Mouse (Mus musculus): ENCODE data around the gene Pdp2.
"Not testable (repeated sequence)": the region's sequence is repeated elsewhere in the genome, so short reads cannot be mapped to it uniquely, and the experiment has no call there.

Pdp2 gene

DNA sequence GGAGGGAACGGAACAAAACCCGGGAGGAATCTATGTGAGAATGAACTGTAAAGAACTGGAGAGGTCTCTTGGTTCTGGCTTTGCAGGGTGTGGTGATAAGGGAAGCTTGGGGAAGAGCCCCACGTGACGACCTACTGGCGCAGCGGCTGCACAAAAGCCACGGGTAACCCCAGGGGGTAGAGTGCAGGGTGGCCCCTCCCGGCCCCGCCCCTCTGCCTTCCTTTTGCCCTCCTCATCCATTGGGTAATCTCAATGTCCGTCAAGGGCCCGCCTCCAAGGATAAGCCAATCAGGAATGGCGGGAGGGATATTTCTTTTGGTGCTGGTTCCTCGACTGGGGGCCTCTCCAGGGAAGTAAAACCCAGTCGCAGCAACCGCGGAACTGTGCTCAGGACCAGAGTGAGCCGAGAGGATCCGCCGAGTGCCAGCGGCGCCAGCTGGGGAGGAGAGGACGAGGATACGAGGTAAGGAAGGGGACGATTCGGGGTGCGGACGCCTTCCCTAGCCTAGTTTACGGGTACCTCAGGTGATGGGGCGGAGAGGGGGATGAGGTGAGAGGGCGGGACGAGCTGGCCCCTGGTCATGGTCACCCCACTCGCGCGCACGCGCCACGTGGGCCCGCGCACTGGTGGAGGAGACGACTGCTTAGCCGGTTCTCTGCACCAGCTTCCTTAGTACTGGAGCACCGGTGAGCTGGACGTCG lies at the start of gene Pdp2:
TSS of gene Pdp2 (plus strand) at position 319 of the 702 bp plus-strand sequence.
- DNase-seq = peak; percentile 97

GRCm38 (mm10) chr8:104541515-104541880 lies 49.8 kb upstream of the Pdp2 start:
- DNase-seq = no peak

GRCm38 (mm10) chr8:104542160-104542559 lies 49.1 kb upstream of the Pdp2 start:
- DNase-seq = no peak

DNA sequence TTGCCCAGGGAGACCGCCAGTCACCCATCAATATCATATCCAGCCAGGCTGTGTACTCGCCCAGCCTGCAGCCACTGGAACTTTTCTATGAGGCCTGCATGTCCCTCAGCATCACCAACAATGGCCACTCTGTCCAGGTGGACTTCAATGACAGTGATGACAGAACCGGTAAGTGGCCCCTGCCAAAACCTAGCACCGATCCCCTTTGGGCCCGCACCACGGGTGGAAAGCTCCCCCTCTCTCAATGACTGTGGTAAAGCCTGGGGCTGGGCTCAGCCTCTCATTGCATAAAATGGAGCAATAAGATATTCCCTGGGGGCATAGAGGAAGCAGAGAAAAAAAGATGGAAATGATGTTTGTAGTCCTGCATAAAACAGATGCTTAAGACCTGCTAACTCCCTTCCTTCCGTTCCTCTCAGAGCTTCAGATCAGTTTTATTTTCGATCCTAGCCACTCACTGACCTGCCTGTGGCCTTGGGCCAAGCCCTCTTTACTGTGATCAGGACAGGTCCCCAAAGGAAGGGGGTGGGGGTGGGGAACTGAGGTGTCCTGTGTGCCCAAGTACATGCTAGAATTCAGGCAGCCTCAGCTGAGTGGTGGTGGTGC lies 47.7 kb upstream of the Pdp2 start:
- no peak for DNase-seq

GRCm38 (mm10) chr8:104555191-104555590 lies 36.1 kb upstream of the Pdp2 start:
- DNase-seq = no peak

- DNase-seq = no peak
These were observed 34.0 kb upstream of the Pdp2 start for GRCm38 (mm10) chr8:104557226-104557625.

DNA sequence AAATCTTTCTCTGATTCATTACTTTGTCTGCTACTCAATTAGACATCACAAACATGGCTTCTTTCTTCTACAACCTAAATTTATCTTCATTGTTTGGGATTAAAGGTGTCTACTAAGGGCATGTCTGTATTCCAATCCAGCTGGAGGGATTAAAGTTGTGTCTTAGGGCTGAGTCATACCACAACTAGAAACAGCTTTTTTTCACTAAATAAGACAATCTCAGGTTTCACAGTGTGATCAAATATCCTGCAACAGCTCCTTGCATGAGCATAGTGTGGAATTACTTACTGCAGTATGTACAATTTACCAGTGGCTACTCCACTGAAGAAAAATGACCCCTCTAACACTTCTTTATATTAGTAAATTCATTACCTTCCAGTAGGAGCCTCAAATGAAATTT lies 30.5 kb upstream of the Pdp2 start:
- no peak for DNase-seq

DNA sequence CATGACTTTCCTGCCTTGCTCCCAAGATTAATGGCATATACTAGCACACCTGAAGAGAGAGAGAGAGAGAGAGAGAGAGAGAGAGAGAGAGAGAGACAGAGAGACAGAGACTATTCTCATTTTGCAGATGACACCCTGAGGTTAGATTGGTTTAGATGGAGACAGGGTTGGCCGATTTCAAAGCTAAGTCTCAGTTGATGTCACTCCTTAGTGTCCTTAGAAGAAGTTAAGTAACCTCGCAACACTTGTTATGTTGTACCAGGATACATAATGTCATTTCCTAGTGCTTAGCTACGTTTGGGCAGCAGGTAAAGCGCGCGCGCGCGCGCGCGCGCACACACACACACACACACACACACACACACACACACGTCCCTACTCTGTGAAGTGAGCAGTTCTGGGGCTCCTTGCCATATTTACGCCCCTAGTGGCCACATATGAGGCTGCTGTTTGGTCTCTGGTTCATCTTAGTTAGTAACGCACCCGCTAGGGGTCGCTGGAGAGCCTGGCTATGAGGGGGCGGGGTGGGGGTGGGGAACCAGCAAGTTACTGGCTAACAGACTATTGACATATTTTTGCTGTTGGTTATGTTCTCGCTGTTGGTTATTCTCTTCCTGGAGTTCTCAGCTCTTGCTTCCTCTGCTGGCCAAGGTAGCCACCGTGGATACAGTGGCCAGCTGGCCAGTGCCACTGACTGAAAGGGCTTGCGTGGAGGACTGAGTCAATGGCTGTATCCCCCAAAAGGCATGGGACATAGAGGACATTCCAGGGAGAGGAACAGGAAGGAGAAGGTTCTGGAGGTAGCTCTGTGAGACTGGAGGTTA lies 26.4 kb upstream of the Pdp2 start:
- peak; percentile 96 to 97 for DNase-seq

GRCm38 (mm10) chr8:104565457-104565798 lies 25.8 kb upstream of the Pdp2 start:
- DNase-seq = peak in 1 of 2 experiments; percentile 20

- no peak for DNase-seq
These were observed 21.7 kb upstream of the Pdp2 start for GRCm38 (mm10) chr8:104569559-104569958.

DNA sequence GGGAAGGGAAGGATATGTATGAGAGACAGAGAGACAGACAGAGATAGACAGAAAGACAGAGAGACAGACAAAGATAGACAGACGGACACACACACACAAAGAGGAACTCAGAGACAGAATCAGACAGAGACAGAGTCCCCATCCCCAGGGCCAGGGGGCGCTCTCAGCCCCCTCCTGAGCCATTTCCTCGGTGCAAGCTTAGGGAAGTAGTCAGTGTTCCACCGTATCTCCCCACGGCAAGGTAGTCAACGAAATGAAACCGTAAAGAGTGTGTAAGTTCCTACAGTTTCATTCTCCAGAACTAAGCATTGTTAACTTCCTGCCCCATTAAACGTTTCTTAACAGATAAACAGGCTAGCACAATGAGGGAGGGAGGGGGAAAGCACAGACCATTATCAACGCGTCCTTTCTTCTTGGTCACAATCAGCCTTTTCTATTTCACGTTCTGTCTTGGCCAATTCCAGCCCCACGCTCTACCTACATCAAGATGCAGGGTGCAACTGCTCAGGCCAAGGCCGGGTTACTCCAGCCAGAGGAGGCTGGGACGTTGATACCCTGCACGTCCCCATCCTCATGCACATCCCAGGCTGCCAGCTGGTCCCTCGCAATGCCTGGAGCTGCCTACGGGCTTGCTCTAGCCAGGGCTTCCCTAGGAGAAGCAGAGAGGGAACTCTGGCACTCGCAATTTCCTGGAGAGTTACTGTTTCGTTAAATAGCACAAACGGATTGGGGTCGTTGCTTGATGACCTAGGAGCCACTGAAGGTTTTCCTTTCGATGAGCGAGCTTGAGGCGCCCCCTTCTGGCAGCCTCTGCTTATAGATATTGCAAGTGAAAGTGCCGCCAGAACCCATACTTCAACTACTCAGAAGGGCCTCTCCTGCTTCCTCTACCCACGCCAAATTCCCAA lies 20.6 kb upstream of the Pdp2 start:
- DNase-seq = peak; percentile 94 to 95

GRCm38 (mm10) chr8:104576820-104577219 lies 14.4 kb upstream of the Pdp2 start:
- DNase-seq = no peak

DNA sequence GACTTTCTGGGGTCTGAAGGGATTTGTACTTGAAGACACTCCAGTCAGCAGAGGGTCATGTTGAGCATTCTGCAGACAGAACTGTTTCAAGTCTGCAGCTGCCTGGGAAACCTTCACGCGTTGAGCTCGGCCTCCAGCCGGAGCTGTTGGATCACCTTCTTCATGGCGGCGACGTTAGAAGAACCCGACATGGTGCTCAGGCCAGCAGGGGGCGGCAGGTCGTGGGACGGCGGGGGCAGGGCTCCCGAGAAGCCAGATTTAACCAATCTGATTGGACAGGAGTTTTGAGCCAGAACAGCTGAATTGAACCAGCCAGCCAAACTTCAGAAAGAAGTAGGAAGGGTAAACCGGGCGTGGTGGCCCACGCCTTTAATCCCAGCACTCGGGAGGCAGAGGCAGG lies 13.6 kb upstream of the Pdp2 start:
- DNase-seq = not testable (repeated sequence)

GRCm38 (mm10) chr8:104584522-104584921 lies 6.7 kb upstream of the Pdp2 start:
- DNase-seq = no peak

DNA sequence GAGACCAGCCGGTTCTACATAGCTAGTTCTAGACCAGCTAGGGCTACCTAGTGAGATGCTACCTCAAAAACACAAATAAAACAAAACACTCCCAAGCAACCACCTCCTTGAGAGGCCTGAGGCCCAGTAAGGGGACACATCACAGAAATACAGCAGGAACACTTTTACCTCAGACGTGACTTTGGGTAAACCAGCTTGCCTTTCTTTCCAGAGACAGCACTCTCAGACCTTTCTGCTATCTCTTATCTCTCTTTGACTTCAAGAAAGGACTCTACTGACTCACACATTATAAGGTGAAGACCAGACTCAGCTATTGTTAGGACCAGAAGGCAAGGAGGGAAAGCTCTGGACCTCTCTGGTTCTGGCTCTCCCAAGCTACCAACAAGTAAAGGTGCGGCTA lies 967 bp upstream of the Pdp2 start:
- DNase-seq = no peak

DNA sequence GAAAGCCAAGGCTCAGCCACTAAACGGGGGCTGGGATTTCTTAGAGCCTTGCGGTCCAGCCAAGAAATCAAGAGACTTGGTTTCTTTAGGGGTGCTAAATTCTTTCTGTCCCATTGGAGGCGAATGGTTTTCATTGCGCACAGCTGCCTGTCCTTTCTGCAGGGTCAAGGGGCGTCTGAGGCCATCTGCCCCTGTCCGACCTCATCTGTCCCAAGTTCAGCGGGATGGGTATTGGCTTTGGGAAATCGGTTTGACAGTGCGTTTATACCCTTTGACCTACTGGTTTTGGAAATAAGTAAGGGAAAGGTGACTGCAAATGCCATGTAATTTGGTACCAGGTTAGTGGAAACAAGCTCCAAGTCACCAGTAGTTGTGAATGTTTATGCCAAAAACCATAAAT lies 605 bp downstream of the Pdp2 start:
- DNase-seq = no peak

GRCm38 (mm10) chr8:104592566-104592965 lies 1.3 kb downstream of the Pdp2 start:
- DNase-seq = no peak

DNA sequence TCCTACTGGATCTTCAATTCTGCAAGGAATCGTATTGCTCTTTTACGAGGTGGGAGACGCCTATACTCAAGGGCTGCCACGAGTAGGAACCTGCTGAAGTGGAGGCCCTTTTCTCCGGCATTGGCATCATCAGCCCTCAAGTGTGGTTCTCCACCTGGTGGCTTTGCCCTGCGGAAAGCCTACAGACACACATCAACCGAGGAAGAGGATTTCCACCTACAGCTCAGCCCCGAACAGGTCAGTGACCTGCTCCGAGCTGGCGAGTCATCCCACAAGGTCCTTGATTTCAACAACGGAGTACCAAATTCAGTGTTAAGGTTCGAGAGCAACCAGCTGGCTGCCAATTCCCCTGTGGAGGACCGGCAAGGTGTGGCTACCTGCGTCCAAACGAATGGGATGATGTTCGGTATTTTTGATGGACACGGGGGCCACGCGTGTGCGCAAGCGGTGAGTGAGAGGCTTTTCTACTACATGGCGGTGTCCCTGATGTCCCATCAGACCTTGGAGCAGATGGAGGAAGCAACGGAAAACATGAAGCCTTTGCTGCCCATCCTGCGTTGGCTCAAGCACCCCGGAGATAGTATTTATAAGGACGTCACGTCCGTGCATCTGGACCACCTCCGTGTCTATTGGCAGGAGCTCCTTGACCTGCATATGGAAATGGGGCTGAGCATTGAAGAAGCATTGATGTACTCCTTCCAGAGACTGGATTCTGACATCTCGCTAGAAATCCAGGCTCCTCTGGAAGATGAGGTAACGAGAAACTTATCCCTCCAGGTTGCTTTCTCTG lies 2.5 kb downstream of the Pdp2 start:
- DNase-seq = no peak

DNA sequence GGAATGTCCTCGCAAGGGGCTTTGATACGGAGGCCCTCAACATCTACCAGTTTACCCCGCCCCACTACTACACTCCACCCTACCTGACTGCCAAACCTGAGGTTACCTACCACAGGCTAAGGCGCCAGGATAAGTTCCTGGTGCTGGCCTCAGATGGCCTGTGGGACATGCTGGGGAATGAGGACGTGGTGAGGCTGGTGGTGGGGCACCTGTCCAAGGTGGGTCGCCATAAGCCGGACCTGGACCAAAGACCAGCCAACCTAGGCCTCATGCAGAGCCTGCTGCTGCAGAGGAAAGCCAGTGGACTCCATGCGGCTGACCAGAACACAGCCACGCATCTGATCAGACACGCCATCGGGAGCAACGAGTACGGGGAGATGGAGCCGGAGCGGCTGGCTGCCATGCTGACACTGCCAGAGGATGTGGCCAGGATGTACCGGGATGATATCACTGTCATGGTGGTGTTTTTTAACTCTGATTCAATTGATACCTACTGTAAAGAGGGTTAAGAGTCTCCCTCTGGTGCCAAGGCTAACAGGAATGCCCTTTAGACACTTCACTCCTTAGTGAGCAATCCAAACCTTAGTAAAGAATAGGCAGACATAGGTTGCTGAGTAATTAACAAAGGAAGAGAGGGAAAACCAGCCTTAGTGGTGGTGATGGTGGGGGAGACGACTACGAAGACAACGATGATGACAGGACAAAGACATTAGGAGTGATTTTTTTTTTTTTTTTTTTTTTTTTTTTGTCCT lies 3.5 kb downstream of the Pdp2 start:
- DNase-seq = no peak

DNA sequence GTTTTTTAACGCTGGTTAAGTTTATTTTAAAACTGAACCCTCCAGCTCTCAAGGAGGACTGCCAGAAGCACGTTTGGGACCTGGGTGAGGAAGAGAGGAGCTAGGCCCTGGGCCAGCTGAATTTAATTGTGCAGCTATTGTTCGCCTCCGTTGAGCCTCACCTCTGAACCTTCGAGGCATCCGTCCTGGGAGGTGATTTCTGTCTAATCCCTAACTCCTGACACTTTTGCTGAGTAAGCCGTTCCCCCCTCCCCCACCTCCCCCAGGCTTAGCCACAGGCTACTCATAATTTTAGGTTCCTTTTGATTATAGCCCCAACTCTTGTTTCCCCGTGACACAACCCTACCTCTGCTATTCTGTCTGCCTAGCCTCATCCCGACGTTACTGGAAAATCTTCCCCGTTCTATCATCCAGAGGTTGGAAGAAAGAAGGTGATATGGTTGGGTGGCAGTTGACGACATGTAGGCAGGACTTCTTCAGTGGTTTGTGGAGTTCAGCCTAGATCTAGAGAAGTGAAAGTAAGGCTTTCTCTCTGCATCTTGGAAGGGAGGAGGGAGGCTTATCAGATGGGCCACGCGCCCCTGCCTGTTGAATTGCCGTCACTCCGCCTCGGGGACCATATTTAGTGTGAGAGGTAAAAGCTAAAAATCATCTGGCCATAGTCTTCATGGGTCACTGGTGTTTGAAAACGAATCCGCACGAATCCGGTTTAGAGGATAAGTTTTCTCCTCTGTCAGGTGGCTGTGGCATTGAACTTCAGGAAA lies 4.7 kb downstream of the Pdp2 start:
- no peak for DNase-seq

- peak; percentile 44 to 66 for DNase-seq
These were observed 6.4 kb downstream of the Pdp2 start for GRCm38 (mm10) chr8:104597656-104598055.

All from cerebellum, postnatal 10 days (tissue).